Mouse (Mus musculus) cerebellum, adult 9-10 months (tissue): Measurements from ENCODE around the gene Knl1.
"Not testable (repeated sequence)": the region's sequence is repeated elsewhere in the genome, so short reads cannot be mapped to it uniquely, and the experiment has no call there.

Experiments used
- DNase-seq: peaks from one replicate; pipeline ENCODE4 v3.0.0; 2022

Knl1 gene

DNA sequence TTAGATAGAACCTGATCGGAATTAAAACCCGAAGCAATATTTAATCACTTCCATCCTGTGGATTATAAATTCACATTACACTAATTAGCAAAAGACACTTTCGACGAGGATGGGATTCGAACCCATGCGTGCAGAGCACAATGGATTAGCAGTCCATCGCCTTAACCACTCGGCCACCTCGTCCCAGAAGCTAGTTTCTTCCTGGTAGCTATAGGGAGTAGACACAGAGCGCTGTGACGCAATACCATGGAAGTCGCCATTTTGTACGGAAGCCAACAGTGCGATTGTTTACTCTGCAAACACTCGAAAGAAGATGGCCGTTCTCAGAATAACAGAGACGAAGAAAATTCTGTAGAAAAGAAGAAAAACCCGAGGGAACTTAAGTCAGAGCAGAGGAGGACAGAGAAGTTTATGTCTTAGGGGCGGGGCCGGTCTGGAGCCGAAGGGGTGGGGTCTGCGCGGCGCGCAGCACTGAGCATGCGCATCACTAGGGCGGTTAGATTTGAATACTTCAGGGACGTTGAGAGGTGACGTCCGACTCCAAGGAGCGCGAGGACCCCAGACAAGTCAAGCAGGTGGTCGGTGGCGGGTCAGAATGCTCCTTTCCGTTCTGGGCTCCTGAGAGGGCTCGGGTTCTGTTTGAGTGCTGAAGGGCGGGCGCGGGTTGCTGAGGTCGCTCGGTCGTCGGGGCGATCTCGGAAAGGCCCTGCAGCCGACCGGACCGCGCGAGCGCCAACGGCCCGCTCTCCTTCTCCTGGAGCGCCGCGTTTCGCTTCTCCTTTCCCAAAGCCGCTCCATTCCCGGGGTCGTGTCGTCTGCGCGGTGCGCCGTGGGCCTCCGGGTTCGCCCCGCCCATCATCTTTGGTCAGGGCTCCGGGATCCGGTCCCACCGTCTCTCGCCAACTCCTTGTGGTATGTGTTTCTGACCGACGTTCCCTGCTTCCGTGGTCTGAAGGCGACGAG, at the start of gene Knl1:
TSS of gene Knl1 (plus strand) at position 471 of the 963 bp plus-strand sequence.
- peak; percentile 97 for DNase-seq

DNA sequence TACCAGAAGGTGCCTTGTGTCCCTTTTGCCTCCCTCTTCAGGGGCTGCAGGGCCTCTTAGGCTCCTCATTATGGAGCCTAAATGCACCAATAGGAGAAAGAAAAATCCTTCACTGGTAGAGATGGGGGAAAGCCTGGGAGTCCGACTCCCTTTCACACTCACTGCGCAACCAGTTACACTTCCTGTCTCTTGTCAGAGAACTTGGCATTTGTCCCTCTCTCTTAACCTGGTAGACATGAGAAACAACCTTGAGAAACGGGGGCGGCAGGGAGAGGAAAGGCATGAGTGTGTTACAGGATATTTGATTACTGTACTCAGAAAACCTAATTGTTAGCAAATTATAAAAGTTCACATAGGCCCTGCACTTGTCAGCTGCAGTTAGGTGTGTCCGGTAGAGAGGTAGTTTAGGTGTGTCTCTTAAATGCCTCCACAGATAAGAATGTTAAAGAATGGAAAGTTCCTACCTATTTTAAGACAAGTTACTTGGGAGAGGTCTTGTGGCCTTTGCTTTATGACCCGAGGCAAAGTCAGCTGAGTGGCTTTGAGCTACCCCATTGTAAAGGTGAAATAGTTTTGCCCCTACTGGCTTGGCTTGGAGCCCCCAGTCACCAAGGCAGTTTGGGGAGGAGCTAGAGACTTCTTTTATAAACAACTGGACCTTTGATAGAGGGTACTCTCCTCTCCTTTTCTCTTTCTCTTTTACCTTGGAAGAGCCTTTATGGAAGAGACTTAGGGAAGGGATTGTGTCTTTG, 48.6 kb upstream of the Knl1 start:
- no peak for DNase-seq

DNA sequence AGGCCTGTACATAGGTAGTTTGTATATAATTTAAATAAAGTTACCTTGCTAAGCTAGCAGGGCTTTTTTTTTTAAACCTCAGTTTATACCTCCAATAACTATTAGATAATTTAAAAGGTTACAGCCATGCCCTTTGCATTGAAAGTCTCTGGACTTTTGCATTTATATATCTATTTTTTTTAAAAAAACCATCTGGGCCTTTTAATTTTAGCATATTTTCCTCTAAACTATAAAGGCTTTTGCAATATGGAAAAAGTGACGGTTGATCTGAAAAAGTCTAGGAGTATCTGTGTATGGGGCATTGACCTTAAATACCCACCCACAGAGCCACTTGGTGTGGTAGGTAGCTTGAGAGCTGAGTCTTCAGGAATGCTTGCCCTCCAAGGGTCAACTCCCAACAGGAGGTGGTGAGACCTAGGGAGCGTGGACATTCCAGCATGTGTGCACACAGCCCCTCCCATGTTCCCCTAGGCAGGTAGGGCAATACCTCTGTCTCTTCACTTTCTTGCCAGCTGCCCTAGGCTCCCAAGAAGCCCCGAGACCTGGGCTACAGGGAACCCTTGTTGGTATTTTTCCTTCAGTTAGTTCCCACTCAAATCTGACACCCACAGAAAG, 47.8 kb upstream of the Knl1 start:
- DNase-seq, result no peak

DNA sequence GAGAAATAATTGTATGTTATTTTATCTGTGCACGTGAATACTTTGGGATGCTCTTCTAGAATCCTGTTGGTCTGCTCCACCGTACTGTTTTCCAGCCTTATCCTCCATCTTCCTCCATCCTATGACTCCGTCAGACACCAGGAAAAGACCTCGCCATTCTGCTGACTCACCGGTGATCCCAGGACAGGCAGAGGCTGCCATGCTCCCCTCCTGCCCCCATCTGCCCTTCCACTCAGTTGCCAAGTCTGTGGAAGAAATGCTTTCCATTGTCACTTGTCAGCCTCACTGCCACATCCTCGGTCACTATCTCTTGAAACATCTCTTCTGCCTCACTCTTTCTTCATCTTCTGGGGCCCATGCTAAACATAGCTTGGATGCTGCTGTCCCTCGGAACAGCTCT, 40.0 kb upstream of the Knl1 start:
- no peak for DNase-seq

DNA sequence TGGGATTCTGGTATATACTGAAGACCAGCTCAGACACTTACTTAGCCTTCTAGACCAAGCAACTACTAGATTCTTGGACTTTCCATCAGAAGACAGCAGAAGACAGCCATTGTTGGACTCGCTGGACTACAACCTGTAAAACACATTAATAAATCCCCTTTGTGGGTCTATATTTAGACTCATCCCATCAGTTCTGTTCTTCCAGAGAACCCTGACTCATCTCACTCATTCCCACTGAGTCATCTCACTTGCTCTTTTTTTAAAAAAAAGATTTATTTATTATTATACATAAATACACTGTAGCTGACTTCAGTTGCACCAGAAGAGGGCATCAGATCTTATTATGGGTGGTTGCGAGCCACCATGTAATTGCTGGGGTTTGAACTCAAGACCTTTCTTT, 37.5 kb upstream of the Knl1 start:
- DNase-seq, result no peak

DNA sequence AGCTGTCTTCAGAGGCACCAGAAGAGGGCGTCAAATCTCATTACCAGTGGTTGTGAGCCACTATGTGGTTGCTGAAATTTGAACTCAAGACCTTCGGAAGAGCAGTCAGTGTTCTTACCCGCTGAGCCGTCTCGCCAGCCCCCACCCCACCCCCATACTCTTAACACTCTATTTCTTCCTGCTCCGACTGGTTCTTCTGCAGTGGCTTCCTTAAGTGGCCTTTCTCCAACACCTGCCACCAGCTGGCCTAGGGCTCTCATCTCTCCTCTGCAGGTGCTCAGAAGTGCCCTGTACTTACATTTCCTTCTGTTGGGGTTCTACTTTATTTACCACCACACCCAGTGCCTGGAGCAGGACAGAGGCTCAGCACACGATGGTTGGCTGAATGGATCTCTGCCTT, 31.9 kb upstream of the Knl1 start:
- DNase-seq, result no peak

DNA sequence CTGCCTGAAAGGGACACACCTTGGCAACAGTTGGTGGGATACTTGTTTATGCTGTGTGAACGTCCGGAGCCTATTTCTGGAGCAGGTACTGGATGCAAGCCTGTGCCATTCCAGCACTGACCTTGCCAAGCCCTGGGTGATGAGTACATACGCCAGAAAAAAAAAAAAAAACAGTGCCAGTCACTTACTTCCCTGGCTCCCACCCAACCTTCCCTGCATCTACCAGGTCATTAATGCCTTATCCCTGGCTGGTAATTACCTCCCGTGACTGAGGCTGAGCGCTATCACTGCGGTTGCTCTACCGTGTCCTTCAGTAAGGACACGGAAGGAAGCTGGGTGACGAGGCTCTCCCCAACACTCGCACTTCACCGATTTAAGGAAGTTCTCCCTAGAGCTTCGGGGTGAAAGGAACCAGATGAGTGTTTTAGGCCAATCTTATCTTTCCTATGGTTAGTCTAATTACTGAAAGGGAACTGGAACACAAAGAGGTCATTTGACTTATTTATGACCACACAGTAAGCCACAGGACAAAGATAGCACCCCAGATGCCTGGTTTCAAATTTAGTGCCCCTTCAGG, 31.2 kb upstream of the Knl1 start:
- peak; percentile 75 for DNase-seq

DNA sequence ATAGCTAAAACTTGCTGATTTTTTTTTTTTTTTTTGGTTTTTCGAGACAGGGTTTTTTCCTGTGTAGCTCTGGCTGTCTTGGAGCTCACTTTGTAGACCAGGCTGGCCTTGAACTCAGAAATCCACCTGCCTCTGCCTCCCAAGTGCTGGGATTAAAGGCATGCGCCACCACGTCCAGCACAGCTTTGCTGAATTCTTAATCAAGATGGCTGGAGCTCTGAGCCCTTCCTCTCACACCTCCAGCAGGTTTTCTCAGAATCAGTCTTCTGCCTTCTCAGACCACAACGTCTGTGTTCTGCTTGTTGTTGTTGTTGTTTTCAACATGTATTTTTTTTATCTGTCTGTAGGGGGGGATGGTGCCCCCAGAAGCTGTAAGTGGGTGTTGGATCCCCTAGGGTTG, 30.6 kb upstream of the Knl1 start:
- not testable (repeated sequence) for DNase-seq

DNA sequence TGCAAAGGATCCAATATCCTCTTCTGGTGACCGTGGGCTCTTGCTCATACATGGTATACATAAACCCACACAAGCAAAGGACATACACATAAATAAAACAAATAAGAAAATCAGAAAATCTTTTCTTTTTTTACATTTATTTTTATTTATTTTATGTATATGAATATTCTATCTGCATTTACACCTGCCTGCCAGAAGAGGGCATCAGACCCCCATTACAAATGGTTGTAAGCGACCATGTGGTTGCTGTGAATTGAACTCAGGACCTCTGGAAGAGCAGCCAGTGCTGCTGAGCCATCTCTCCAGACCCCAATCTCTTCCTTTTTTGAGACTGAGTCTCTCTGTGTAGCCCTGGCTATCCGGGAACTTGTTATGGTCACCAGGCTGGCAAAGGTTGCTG, 29.3 kb upstream of the Knl1 start:
- DNase-seq, result no peak

DNA sequence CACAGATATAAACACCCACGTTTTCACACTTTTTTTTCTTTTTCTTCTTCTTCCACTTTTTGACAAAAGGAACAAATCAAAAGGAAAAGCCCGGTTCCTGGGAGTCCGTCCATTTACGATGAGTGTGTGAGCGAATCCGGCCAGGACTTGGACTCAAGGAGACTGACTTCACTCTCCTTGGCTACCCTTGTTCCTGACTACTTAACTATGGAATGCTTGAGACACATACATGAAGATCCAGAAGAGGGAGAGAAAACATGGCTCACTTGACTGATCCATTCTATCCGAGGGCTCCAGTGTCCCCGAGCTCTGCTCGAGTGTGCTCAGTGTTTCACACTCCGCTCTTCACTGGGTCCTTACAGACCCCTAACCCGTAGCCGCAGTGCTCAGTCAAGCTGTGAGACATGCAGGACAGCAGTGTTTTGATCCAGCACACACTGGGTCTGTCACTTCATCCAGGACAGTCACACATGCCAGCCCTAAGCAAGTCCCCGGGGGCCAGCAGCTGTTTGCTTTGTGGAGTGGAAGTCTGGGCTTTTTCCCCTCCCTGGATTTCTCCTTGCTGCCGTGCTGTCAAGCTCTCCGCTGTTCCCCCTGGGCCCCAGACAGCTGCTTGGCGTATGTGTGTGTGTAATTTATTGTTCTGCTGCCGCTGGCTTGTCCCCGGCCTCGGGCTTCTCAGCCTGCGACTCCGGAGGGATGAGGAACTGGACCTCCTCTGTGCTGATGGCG, 28.4 kb upstream of the Knl1 start:
- DNase-seq, result no peak

DNA sequence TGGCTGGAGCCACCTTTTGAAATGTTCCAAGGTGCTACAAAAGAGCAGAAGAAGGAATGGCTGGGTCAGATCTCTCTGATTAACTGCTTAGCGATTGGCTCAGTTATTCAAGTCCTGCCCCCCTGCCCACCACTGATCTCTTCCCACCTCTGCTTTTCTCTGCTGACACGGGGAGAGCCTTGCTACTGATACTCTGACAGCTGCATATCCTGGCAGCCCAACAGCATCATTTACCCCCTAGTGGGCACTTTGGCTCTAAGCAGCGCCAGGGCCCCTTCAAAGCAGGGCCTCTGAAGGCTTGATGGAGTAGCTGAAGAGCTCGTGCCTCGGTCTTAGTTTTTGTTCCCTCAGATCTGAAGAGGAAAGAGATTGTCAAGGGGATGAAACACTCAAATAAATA, 27.8 kb upstream of the Knl1 start:
- no peak for DNase-seq

DNA sequence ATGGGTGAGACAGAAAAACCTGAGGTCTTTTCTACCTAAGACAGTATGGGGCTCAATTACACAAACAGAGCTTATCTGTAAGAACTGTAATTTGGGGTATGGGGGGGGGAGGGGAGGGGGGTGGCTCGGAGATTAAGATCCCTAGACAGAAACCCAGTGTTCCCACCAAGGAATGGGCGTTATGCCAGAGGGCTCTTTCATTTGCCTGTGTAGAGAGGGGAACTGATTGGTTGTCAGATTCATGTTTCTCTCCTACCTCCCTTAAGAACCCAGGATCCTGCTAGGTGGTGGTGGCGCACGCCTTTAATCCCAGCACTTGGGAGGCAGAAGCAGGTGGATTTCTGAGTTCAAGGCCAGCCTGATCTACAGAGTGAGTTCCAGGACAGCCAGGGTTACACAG, 27.4 kb upstream of the Knl1 start:
- DNase-seq, result no peak

DNA sequence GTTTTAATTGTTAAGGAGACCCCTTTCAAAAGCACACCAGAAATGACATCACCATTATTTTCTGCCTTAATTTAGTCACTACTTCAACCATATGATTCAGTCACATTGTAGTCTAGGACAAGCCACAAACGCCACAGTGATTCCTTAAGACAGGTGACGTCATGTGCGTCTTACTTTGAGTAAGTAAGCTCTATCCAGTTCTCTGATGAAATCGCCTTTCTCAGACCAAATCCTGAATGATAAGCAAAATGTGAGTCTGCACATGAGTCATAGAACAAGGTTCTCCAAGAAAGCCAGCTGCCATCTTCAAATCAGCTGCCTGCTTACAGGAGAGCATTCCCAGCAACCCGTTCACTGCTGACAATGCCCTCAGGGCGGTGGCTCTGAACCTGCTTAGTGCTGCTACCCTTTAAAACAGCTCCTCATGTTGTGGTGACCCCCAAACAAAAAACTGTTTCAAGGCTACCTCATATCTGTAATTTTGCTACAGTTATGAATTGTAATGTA, 23.7 kb upstream of the Knl1 start:
- no peak for DNase-seq

DNA sequence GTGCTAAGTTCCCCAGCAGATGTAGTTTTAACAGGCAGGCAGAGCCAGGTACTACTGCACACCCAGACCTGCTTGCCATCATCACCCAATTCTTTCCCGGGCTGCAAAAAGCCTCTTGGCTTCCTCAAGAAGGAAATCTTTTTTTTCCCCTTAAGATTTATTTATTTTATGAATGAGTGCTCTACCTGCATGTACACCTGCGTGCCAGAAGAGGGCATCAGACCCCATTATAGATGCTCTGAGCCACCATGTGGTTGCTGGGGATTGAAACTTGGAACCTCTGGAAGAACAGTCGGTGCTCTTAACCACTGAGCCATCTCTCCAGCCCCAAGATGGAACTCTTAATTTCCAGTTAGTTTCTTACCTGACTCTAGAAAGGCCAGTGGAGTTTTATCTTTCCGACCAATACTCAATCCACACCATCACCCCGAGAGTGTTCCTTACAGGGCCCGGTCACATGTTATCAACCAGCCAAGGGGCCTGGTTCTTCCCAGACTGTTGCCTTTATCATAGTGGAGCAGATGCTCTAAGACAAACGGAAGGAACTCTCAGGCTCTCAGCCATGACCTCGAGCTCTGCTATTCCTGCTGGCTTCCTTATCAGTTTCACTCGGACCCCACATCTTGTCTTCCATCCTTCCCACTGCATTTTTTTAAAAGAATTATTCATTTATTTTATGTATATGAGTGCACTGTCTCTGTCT, 22.2 kb upstream of the Knl1 start:
- DNase-seq, result no peak

DNA sequence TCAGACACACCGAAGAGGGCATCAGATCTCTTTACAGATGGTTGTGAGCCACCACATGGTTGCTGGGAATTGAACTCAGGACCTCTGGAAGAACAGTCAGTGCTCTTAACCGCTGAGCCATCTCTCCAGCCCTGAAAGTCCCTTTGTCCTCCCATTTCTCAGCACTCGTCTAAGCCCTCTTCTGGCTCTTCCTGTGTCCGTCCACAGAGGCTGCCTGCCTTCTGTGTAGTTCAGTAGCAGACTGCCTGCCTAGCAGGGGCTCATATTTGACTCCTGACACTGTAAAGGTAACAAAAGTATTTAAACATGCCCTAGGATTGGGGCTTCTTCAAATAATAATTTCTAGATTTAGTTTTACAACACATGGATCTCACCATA, 21.7 kb upstream of the Knl1 start:
- DNase-seq, result no peak

DNA sequence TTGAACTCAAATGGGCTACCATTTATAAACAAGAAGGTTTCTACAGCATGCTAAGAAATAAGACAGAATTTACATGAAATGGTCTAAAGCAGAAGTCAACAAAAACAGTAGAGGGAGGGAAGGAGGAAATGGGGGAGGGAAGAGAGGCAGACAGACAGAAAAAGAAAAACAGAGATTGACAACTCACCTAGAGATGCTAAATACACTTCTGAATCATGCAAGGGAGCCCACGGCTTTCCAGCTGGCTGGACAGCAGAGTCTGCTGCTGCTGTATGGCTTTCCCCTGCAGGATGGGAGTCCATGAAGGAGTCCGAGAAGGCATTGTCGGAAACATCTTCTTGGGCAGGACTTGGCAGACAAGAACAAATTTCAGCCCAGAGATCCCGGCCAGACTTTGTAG, 20.0 kb upstream of the Knl1 start:
- DNase-seq, result no peak

DNA sequence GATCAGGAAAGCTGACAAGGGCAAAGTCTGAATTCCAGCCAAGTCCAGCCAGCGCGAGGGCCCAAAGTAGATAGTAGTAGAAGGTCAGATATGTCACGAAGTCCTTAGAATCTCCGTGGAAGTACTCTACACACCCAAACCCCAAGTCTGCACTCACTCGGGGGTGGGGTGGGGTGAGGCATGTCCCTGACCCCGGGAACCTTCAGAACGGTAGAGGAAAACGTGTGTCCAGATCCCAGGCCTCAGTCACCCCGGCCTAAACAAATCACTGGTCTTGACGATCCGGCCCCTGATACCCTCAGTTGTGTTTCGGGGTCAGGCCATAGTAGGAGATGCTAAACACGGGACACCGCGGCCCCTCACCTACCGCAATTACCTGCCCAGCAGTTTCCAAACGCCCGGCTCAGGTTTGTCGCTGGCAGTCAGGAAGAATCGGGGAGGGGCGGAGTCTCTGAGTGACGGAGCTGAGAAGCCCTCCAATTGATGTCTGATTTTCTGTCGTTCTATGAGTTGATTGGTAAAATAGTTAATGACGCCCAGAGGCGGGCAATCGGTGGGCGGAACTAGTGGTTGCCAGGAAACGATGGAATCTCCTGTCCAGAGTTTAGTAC, 17.9 kb upstream of the Knl1 start, which contains the start of gene Ccdc32:
TSS of gene Ccdc32 (minus strand) at position 453 of the 611 bp plus-strand sequence.
- DNase-seq, result peak; percentile 98

DNA sequence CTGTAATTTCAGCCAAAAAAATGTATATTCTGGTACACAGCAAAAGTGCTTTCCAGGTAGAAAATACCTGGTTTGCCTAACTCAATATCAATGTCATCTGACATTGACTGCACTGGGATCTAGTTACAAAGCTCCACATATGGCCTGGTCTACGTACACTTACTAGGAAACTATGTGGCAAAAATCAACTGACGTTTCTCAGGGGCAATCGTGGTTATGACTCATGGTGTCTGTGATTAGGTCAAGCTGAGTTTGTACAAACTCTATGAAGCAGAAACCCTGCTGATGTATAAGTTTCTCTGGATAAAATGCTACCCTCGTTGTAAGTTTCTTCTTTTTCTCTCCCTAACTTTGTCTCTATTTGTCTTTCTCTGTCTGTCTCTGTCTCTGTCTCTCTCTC, 14.7 kb upstream of the Knl1 start:
- no peak for DNase-seq

DNA sequence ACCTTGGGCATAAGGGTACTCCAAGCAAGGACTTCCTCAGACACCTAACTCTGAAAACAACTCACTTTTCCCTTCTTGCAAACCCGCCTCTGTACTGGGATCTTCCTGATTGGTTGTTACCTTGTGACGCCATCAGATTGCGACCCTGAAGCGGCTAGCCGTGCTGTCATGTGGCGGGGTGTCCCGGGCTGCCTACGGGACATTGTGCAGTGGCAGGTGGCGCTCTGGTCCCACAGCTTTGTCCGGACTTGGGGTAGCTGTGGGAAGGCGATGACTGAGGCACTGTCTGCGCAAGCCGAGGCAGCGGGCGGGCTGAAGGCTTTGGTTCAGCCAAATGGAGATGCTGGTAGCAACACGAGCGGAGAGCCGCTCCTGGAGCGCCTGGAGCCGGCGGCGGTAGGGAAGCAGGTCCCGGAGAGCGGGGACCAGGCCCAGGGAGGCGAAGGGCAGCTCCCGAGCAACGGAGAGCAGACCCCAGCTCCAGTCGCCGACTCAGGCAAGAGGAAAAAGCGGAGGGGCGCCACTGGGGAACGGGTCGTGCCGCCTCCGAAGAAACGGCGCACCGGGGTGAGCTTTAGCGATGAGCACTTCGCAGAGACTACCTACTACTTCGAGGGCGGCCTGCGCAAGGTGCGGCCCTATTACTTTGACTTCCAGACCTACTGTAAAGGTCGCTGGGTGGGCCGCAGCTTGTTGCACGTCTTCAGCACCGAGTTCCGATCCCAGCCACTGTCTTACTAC, 12.1 kb upstream of the Knl1 start, which contains the start of gene Rpusd2:
TSS of gene Rpusd2 (plus strand) at position 135 of the 741 bp plus-strand sequence.
- peak; percentile 92 for DNase-seq

DNA sequence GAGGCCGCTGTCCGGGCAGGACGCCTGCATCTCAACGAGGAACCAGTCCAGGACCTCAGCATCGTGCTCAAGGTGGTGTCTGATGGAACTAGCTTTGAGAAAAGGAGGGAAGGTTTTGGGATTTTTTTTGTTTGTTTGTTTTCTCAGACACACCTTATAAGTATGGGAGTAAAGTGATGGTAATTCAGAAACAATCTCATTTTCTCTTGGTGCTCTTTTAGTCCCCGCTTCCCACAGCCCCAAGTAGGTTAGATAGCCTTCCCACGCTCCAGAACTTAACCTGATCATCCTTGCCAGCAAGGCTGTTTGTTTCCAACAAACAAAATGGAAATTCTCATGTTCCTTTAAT, 11.5 kb upstream of the Knl1 start:
- no peak for DNase-seq
